Mouse (Mus musculus) 3T3-L1 (cell line): ENCODE measurements around the gene Igfbp2.

Experiments
- DNase-seq: peaks from one replicate; pipeline ENCODE4 v3.0.0-alpha.2; 2015; ENCODE audit warnings: low read depth, low spot score

Gene Igfbp2

GRCm38 (mm10) chr1:72872521-72872920 is 48.2 kb downstream of the Igfbp2 start:
- no peak for DNase-seq

GRCm38 (mm10) chr1:72873078-72873477 is 48.8 kb downstream of the Igfbp2 start:
- DNase-seq = no peak

- DNase-seq = no peak
Observed at GRCm38 (mm10) chr1:72873511-72874286, 49.4 kb downstream of the Igfbp2 start.

GRCm38 (mm10) chr1:72874287-72875211 is 50.2 kb downstream of the Igfbp2 start, which contains the start of gene Igfbp5:
Igfbp5 (minus strand) TSS chr1:72874884.
- no peak for DNase-seq

- no peak for DNase-seq
Observed at GRCm38 (mm10) chr1:72875708-72876107, 51.4 kb downstream of the Igfbp2 start.

GRCm38 (mm10) chr1:72876111-72876510 is 51.8 kb downstream of the Igfbp2 start:
- DNase-seq = peak; percentile 15

GRCm38 (mm10) chr1:72877892-72878291 is 53.6 kb downstream of the Igfbp2 start:
- DNase-seq = peak; percentile 46

- DNase-seq = no peak
Observed at GRCm38 (mm10) chr1:72878473-72879318, 54.4 kb downstream of the Igfbp2 start.

GRCm38 (mm10) chr1:72879319-72879634 is 55.0 kb downstream of the Igfbp2 start:
- DNase-seq = no peak

- DNase-seq = no peak
Observed at GRCm38 (mm10) chr1:72885111-72885818, 61.0 kb downstream of the Igfbp2 start.

- no peak for DNase-seq
Observed at GRCm38 (mm10) chr1:72885819-72886169, 61.5 kb downstream of the Igfbp2 start.

- DNase-seq = peak; percentile 12
Observed at GRCm38 (mm10) chr1:72887910-72888309, 63.6 kb downstream of the Igfbp2 start.

- DNase-seq = no peak
Observed at GRCm38 (mm10) chr1:72895821-72896220, 71.5 kb downstream of the Igfbp2 start.
